Mouse (Mus musculus): ENCODE results near the gene Arhgef39.
"Not testable (repeated sequence)": the region's sequence is repeated elsewhere in the genome, so short reads cannot be mapped to it uniquely, and the experiment has no call there.

Arhgef39 gene

GRCm38 (mm10) chr4:43507938-43508665 is 8.6 kb upstream of the Arhgef39 start:
- DNase-seq (ENCODE audit: low spot score) = no peak

GRCm38 (mm10) chr4:43506536-43507185 is 7.2 kb upstream of the Arhgef39 start, which contains the start of gene Car9:
Gene Car9 (plus strand): TSS chr4:43506966.
- DNase-seq (ENCODE audit: low spot score) = no peak

GRCm38 (mm10) chr4:43506074-43506473 is 6.6 kb upstream of the Arhgef39 start:
- no peak for DNase-seq (ENCODE audit: low spot score)

GRCm38 (mm10) chr4:43504269-43504668 is 4.8 kb upstream of the Arhgef39 start:
- DNase-seq (ENCODE audit: low spot score) = no peak

GRCm38 (mm10) chr4:43503506-43503905 is 4.0 kb upstream of the Arhgef39 start:
- DNase-seq (ENCODE audit: low spot score) = no peak

- no peak for DNase-seq (ENCODE audit: low spot score)
Measured at GRCm38 (mm10) chr4:43503041-43503440, 3.5 kb upstream of the Arhgef39 start.

GRCm38 (mm10) chr4:43498983-43499382 is 512 bp downstream of the Arhgef39 start:
- peak; percentile 52 for DNase-seq (ENCODE audit: low spot score)

GRCm38 (mm10) chr4:43497946-43498345 is 1.5 kb downstream of the Arhgef39 start:
- DNase-seq (ENCODE audit: low spot score) = no peak

- DNase-seq (ENCODE audit: low spot score) = no peak
Measured at GRCm38 (mm10) chr4:43497405-43497804, 2.1 kb downstream of the Arhgef39 start.

GRCm38 (mm10) chr4:43496587-43496986 is 2.9 kb downstream of the Arhgef39 start:
- no peak for DNase-seq (ENCODE audit: low spot score)

GRCm38 (mm10) chr4:43493846-43494240 is 5.7 kb downstream of the Arhgef39 start:
- DNase-seq (ENCODE audit: low spot score) = no peak

- peak; percentile 96 for DNase-seq (ENCODE audit: low spot score)
Measured at GRCm38 (mm10) chr4:43493186-43493845, 6.2 kb downstream of the Arhgef39 start.

GRCm38 (mm10) chr4:43492821-43493185 is 6.7 kb downstream of the Arhgef39 start, which contains the start of gene Ccdc107:
Gene Ccdc107 (plus strand): TSS chr4:43492900.
- peak; percentile 95 for DNase-seq (ENCODE audit: low spot score)

- no peak for DNase-seq (ENCODE audit: low spot score)
Measured at GRCm38 (mm10) chr4:43492101-43492820, 7.2 kb downstream of the Arhgef39 start.

GRCm38 (mm10) chr4:43490801-43491200 is 8.7 kb downstream of the Arhgef39 start:
- DNase-seq (ENCODE audit: low spot score) = no peak

- no peak for DNase-seq (ENCODE audit: low spot score)
Measured at GRCm38 (mm10) chr4:43489611-43490010, 9.9 kb downstream of the Arhgef39 start.

- DNase-seq (ENCODE audit: low spot score) = not testable (repeated sequence)
Measured at GRCm38 (mm10) chr4:43485666-43486065, 13.8 kb downstream of the Arhgef39 start.

GRCm38 (mm10) chr4:43483535-43484091 is 15.9 kb downstream of the Arhgef39 start, which contains the start of gene Sit1:
Gene Sit1 (minus strand): TSS chr4:43483734.
- DNase-seq (ENCODE audit: low spot score) = no peak

GRCm38 (mm10) chr4:43482591-43482990 is 16.9 kb downstream of the Arhgef39 start:
- DNase-seq (ENCODE audit: low spot score) = no peak

GRCm38 (mm10) chr4:43481894-43482456 is 17.5 kb downstream of the Arhgef39 start:
- no peak for DNase-seq (ENCODE audit: low spot score)

GRCm38 (mm10) chr4:43480985-43481384 is 18.5 kb downstream of the Arhgef39 start:
- DNase-seq (ENCODE audit: low spot score) = no peak
